Mouse (Mus musculus): ENCODE results near the gene Pafah1b3. TPM values are rescaled to one million over a fixed set of nuclear protein-coding genes. Genes with fewer than 3 reads are reported as not detected.

Pafah1b3 gene
- polyA plus RNA-seq, 1 experiment from 2014 or later = 619 TPM

Other genes starting within 250 kb of the Pafah1b3 start
- 16.1 and 18.0 TPM in 2 replicates for gene Grik5, start 225.6 kb downstream of the Pafah1b3 start, polyA plus RNA-seq (2015; fragmentation: Nextera tagmentation; extraction: Ambion mirVana)
- gene Zfp574, start 225.4 kb downstream of the Pafah1b3 start, polyA plus RNA-seq (2015; fragmentation: Nextera tagmentation; extraction: Ambion mirVana) = 33.8 and 34.0 TPM in 2 replicates
- gene Pou2f2, start 118.3 kb downstream of the Pafah1b3 start, polyA plus RNA-seq (2015; fragmentation: Nextera tagmentation; extraction: Ambion mirVana) = 33.2 and 39.7 TPM in 2 replicates
- gene Dedd2, start 77.4 kb downstream of the Pafah1b3 start, polyA plus RNA-seq (2015; fragmentation: Nextera tagmentation; extraction: Ambion mirVana) = 14.0 and 15.4 TPM in 2 replicates
- gene Zfp526, start 76.6 kb downstream of the Pafah1b3 start, polyA plus RNA-seq (2015; fragmentation: Nextera tagmentation; extraction: Ambion mirVana) = 1.6 and 1.9 TPM in 2 replicates
- 13.9 and 14.6 TPM in 2 replicates for gene Gsk3a, start 60.1 kb downstream of the Pafah1b3 start, polyA plus RNA-seq (2015; fragmentation: Nextera tagmentation; extraction: Ambion mirVana)
- 4.0 and 4.2 TPM in 2 replicates for gene Erf, start 47.2 kb downstream of the Pafah1b3 start, polyA plus RNA-seq (2015; fragmentation: Nextera tagmentation; extraction: Ambion mirVana)
- gene Cic, start 30.3 kb downstream of the Pafah1b3 start, polyA plus RNA-seq (2015; fragmentation: Nextera tagmentation; extraction: Ambion mirVana) = 36.9 and 42.4 TPM in 2 replicates
- gene Prr19, start 3.4 kb upstream of the Pafah1b3 start, polyA plus RNA-seq (2015; fragmentation: Nextera tagmentation; extraction: Ambion mirVana) = 2.3 TPM in 2 replicates
- gene Tmem145, start 8.1 kb upstream of the Pafah1b3 start, polyA plus RNA-seq (2015; fragmentation: Nextera tagmentation; extraction: Ambion mirVana) = 49.5 and 50.6 TPM in 2 replicates
- gene Megf8, start 19.2 kb upstream of the Pafah1b3 start, polyA plus RNA-seq (2015; fragmentation: Nextera tagmentation; extraction: Ambion mirVana) = 18.7 and 20.4 TPM in 2 replicates
- not detected in 2 replicates for gene Cnfn, start 71.7 kb upstream of the Pafah1b3 start, polyA plus RNA-seq (2015; fragmentation: Nextera tagmentation; extraction: Ambion mirVana)
- gene Lipe, start 100.7 kb upstream of the Pafah1b3 start, polyA plus RNA-seq (2015; fragmentation: Nextera tagmentation; extraction: Ambion mirVana) = 9.8 and 10.6 TPM in 2 replicates
- 0.23 and 0.82 TPM in 2 replicates for gene Cxcl17, start 114.9 kb upstream of the Pafah1b3 start, polyA plus RNA-seq (2015; fragmentation: Nextera tagmentation; extraction: Ambion mirVana)
- 0.88 and 0.96 TPM in 2 replicates for gene Ceacam1, start 179.6 kb upstream of the Pafah1b3 start, polyA plus RNA-seq (2015; fragmentation: Nextera tagmentation; extraction: Ambion mirVana)
- gene Ceacam2, start 241.9 kb upstream of the Pafah1b3 start, polyA plus RNA-seq (2015; fragmentation: Nextera tagmentation; extraction: Ambion mirVana) = 0.12 and 0.16 TPM in 2 replicates